Mouse (Mus musculus) intestine, postnatal 0 days (tissue): ENCODE measurements around the gene Pus3. TPM values are rescaled to one million over a fixed set of nuclear protein-coding genes. Genes with fewer than 3 reads are reported as not detected.

Experiments
- ATAC-seq: fragments of 200-750 bp; cut with Nextera tagmentation; 2 replicates; pipeline ENCODE4 v1.8.0; 2017; ENCODE audit warnings: mild to moderate bottlenecking, moderate TSS enrichment, moderate library complexity
- H3K27ac ChIP-seq: fragments of 300-500 bp; sonication (generic); 2 replicates; pipeline ENCODE4 v1.5.1; 2014; ENCODE audit warnings: mild to moderate bottlenecking, low read depth, low read length, moderate library complexity
- H3K27me3 ChIP-seq: fragments of 300-500 bp; sonication (generic); replicated peaks from 2 replicates; pipeline ENCODE4 v1.6.1; 2014; ENCODE audit warnings: low read length, mixed read lengths; ENCODE audit not compliant: control insufficient read depth, insufficient read depth
- H3K36me3 ChIP-seq: fragments of 300-500 bp; sonication (generic); 2 replicates; pipeline ENCODE4 v1.6.1; 2014; ENCODE audit warnings: mild to moderate bottlenecking, moderate library complexity; ENCODE audit not compliant: control insufficient read depth, insufficient read depth
- H3K4me1 ChIP-seq: fragments of 300-500 bp; sonication (generic); replicated peaks from 2 replicates; pipeline ENCODE4 v1.6.1; 2014; ENCODE audit warnings: antibody characterized with exemption, low read length, mixed read lengths; ENCODE audit not compliant: control insufficient read depth, insufficient read depth
- H3K4me2 ChIP-seq: fragments of 300-500 bp; sonication (generic); replicated peaks from 2 replicates; pipeline ENCODE4 v1.6.1; 2014; ENCODE audit warnings: low read depth, mild to moderate bottlenecking, moderate library complexity
- H3K4me3 ChIP-seq: fragments of 300-500 bp; sonication (generic); 2 replicates; pipeline ENCODE4 v1.5.1; 2014; ENCODE audit warnings: low read depth, low read length
- H3K9ac ChIP-seq: fragments of 300-500 bp; sonication (generic); 2 replicates; pipeline ENCODE4 v1.6.1; 2014; ENCODE audit warnings: mild to moderate bottlenecking, low read depth, low read length
- H3K9me3 ChIP-seq: fragments of 300-500 bp; sonication (generic); 2 replicates; pipeline ENCODE4 v1.6.1; 2016; ENCODE audit warnings: mixed run types; ENCODE audit not compliant: control insufficient read depth
- CTCF ChIP-seq: sonication (generic); IDR thresholded peaks from 2 replicates; pipeline ENCODE4 v1.5.1; 2016; ENCODE audit warnings: low read depth, mild to moderate bottlenecking, control low read depth, antibody characterized with exemption, moderate library complexity
- WGBS: fragments of 180-500 bp; shearing (Covaris S2); extraction: QIAGEN DNeasy Blood & Tissue Kit; methylation state at CpG from one replicate; pipeline ENCODE4 v1.1.7; 2014; 5-methylcytosine and 5-hydroxymethylcytosine counted together
- polyA plus RNA-seq: library from polyadenylated mRNA; unstranded; fragments of >200 nt; fragmentation: Nextera tagmentation; extraction: Ambion mirVana; gene quantifications from 2 replicates; pipeline ENCODE4 v1.2.1, GENCODE M21; 2015

Pus3 gene
- polyA plus RNA-seq, 1 experiment from 2014 or later = 6.5 TPM

DNA sequence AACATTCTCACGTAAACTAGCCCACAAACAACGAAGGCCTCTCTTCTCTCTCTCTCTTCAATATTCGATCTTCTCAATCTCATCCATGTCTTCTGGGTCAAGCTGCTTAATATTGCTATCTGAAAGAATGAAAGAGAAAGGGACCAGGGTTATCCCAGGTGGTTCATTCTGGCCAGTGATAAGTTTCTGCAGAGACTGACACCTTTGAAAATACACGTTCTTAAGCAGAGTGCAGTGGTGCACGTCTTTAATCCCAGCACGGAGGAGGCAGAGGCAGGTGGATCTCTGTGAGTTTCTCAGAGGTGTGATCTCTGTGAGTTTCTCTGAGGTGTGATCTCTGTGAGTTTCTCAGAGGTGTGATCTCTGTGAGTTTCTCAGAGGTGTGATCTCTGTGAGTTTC, 16.5 kb upstream of the Pus3 start:
- Histone ChIP-seq H3K9ac (no peak overlapping the region), H3K27ac (no peak overlapping the region), H3K36me3 (no peaks in the 10 kb centered on the region), H3K4me1 (no peaks in the 10 kb centered on the region), H3K27me3 (no peaks in the 10 kb centered on the region), H3K4me2 (no peak overlapping the region), H3K4me3 (no peak overlapping the region), H3K9me3 (no peaks in the 10 kb centered on the region)
- WGBS = 63% methylated on average over 6 of the region's 6 CpGs
- no peak for TF ChIP-seq CTCF
- ATAC-seq = no peak

GRCm38 (mm10) chr9:35543099-35543860, 15.1 kb upstream of the Pus3 start:
- Histone ChIP-seq H3K27me3 (no peaks in the 10 kb centered on the region), H3K9ac (no peak overlapping the region), H3K4me1 (no peaks in the 10 kb centered on the region), H3K4me3 (no peak overlapping the region), H3K27ac (no peak overlapping the region), H3K9me3 (no peaks in the 10 kb centered on the region), H3K4me2 (no peak overlapping the region), H3K36me3 (no peaks in the 10 kb centered on the region)
- ATAC-seq = no peak
- 81% methylated on average over 14 of the region's 14 CpGs for WGBS
- no peak for TF ChIP-seq CTCF

- Histone ChIP-seq H3K4me2 (no peak overlapping the region), H3K9ac (no peak overlapping the region)
- WGBS = 63% methylated on average over 2 of the region's 2 CpGs
Measured at GRCm38 (mm10) chr9:35544666-35545065, 13.7 kb upstream of the Pus3 start.

DNA sequence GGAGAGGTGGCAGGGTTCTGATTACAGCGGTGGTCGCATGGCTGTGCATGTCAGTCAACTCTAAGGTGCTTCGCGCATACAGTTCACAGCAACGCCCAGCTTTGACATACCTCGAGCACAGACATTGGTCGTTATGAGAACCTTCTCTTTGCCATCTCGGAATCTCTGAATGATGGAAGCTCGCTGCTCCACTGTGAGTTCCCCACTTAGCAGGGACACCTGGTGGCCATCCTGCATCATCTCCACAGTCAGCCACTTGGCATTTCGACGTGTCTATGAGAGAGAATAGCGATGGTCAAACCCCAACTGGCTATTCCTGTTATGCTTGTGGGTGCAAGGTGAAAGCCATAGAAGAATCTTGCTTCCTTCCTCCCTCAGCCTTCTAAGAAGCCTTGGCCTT, 12.7 kb upstream of the Pus3 start:
- peak; percentile 57 for TF ChIP-seq CTCF
- no peaks in the 10 kb centered on the region for H3K36me3 ChIP-seq
- 65% methylated on average over 12 of the region's 12 CpGs for WGBS
- no peaks in the 10 kb centered on the region for H3K4me1 ChIP-seq
- no peak overlapping the region for H3K9ac ChIP-seq
- H3K4me2 ChIP-seq = no peak overlapping the region
- no peaks in the 10 kb centered on the region for H3K9me3 ChIP-seq
- H3K4me3 ChIP-seq = no peak overlapping the region
- ATAC-seq = no peak
- H3K27ac ChIP-seq = no peak overlapping the region
- H3K27me3 ChIP-seq = no peaks in the 10 kb centered on the region

More at GRCm38 (mm10) chr9:35544666-35545065, 13.7 kb upstream of the Pus3 start:
- H3K4me1 ChIP-seq = no peaks in the 10 kb centered on the region
- no peaks in the 10 kb centered on the region for H3K36me3 ChIP-seq
- H3K27me3 ChIP-seq = no peaks in the 10 kb centered on the region
- no peak for TF ChIP-seq CTCF
- no peak overlapping the region for H3K27ac ChIP-seq
- H3K9me3 ChIP-seq = no peaks in the 10 kb centered on the region
- ATAC-seq = no peak
- no peak overlapping the region for H3K4me3 ChIP-seq

DNA sequence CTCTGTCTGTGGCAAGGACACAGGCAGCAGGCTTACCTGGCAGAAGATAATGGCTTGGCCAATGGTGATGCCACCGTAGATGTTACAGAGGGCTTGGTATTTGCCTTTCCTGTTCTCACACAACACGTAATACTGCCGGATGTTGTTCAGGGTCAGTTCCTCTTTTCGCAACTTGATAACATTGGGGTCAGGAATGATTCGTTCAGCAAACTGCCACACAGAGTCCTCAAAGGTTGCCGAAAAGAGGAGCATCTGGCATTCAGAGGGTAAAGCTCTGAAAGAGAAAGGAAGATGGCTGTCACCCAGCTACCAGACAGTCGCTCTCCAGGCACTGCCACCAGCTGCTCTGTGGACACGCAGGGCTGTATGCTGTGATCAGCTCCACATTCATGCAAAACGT, 11.7 kb upstream of the Pus3 start:
- H3K9me3 ChIP-seq = no peaks in the 10 kb centered on the region
- no peak for ATAC-seq
- H3K4me1 ChIP-seq = no peaks in the 10 kb centered on the region
- no peak overlapping the region for H3K9ac ChIP-seq
- no peak for TF ChIP-seq CTCF
- 78% methylated on average over 9 of the region's 9 CpGs for WGBS
- no peaks in the 10 kb centered on the region for H3K36me3 ChIP-seq
- H3K4me2 ChIP-seq = no peak overlapping the region
- H3K4me3 ChIP-seq = no peak overlapping the region
- no peaks in the 10 kb centered on the region for H3K27me3 ChIP-seq
- H3K27ac ChIP-seq = no peak overlapping the region

DNA sequence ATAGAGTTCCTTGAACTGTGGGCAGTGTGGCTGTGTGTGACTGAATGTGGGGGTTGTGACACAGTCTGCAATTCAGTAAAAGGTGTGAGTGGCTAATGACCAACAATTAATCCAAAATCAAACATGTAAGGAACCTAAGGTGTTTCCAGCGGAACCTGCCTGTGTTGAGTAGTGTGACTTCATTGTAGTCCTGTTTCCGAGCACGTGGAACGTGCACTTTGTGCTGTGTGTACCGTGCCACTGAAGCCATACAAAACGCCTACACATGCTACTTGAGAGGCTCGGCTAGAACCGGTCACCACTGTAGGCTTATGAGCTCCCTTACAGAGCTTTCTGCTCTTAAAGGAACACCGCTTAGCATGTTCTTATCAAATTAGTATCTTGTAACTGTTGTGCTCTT, 9.9 kb upstream of the Pus3 start:
- H3K4me3 ChIP-seq = no peak overlapping the region
- no peak for TF ChIP-seq CTCF
- ATAC-seq = no peak
- 76% methylated on average over 9 of the region's 9 CpGs for WGBS
- H3K27me3 ChIP-seq = no peaks in the 10 kb centered on the region
- no peaks in the 10 kb centered on the region for H3K36me3 ChIP-seq
- no peak overlapping the region for H3K27ac ChIP-seq
- no peak overlapping the region for H3K9ac ChIP-seq
- H3K4me1 ChIP-seq = no peaks in the 10 kb centered on the region
- H3K9me3 ChIP-seq = no peaks in the 10 kb centered on the region
- no peak overlapping the region for H3K4me2 ChIP-seq
